Mouse (Mus musculus): ENCODE results near the gene Camta2. TPM values are rescaled to one million over a fixed set of nuclear protein-coding genes. Genes with fewer than 3 reads are reported as not detected.

Camta2 gene
- total and polyA plus RNA-seq, 3 experiments = 1.0 to 17.0 (median 4.9) TPM

DNA sequence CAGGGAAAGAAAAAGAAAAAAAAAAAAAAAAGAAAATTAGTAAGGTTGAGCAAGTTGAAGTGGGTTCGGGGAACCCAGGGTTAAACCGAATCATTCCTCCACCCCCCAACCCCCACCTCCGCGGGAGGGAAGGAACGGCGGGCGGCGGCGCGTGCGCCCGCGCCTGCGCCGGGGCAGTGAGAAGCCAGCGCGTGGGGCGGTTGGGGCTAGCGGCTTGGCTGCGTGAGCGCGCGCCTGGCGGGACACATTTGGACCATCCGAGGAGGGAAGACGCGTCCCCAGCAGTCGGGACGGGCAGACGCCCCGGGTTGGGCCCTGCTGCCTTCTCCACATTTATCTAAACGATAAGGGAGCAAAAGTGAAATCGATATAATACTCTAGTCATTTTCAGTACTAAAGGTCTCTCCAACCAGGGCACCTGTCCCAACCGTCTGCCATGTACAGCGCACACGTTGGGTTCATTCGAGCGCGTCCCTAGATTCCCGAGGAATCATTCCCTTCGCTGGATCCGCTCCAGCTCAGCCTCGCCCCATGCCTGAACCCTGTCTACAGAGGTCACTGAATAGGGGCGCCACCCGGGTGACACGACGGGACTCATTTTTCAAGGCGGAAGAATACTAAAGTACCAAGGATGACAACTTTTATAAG, 32.9 kb downstream of the Camta2 start (continued):
- TF ChIP-seq MAFK (IDR thresholded peaks at IDR 0.05; ENCODE audit: insufficient replicate concordance, low read length) = no peak; the same call in 1 of the 2 replicates
- TF ChIP-seq TBP (conservative IDR thresholded peaks at IDR 0.05; ENCODE audit: low read depth, low read length) = peak; percentile 57
- no peak for TF ChIP-seq SMC3 (IDR thresholded peaks at IDR 0.05; ENCODE audit: low read depth, low read length)
- TF ChIP-seq MAZ (IDR thresholded peaks at IDR 0.05; ENCODE audit: low read depth, low read length) = no peak; the same call in 1 of the 2 replicates
- peak; percentile 63 for TF ChIP-seq IRF4 (IDR thresholded peaks at IDR 0.05; ENCODE audit: low read depth, low read length)
- peak; percentile 87 for TF ChIP-seq MXI1 (IDR thresholded peaks at IDR 0.05; ENCODE audit: low read depth, low read length)
- TF ChIP-seq ZNF384 (IDR thresholded peaks at IDR 0.05; ENCODE audit: low read depth, low read length) = peak; percentile 5; the same call in 1 of the 2 replicates
- TF ChIP-seq CHD1 (IDR thresholded peaks at IDR 0.05; ENCODE audit: low read depth, low read length) = peak; percentile 95
- no peak; the same call in 1 of the 2 replicates for TF ChIP-seq ZKSCAN1 (IDR thresholded peaks at IDR 0.05; ENCODE audit: borderline replicate concordance, low read depth, low read length)
- peak; percentile 93 for TF ChIP-seq SIN3A (IDR thresholded peaks at IDR 0.05; ENCODE audit: low read length)
- no peak for TF ChIP-seq RAD21 (IDR thresholded peaks at IDR 0.05; ENCODE audit: low read depth, low read length)
- TF ChIP-seq E2F4 (IDR thresholded peaks at IDR 0.05; ENCODE audit: insufficient replicate concordance, low read depth, low read length) = peak; percentile 83; the same call in 1 of the 2 replicates
- TF ChIP-seq MAX (IDR thresholded peaks at IDR 0.05; ENCODE audit: low read length) = peak; percentile 79; the same call in 1 of the 2 replicates
- TF ChIP-seq TCF12 (IDR thresholded peaks at IDR 0.05; ENCODE audit: low read depth, low read length) = peak; percentile 87
- TF ChIP-seq CHD2 (IDR thresholded peaks at IDR 0.05; ENCODE audit: low read length) = no peak; the same call in none of the 2 replicates

DNA sequence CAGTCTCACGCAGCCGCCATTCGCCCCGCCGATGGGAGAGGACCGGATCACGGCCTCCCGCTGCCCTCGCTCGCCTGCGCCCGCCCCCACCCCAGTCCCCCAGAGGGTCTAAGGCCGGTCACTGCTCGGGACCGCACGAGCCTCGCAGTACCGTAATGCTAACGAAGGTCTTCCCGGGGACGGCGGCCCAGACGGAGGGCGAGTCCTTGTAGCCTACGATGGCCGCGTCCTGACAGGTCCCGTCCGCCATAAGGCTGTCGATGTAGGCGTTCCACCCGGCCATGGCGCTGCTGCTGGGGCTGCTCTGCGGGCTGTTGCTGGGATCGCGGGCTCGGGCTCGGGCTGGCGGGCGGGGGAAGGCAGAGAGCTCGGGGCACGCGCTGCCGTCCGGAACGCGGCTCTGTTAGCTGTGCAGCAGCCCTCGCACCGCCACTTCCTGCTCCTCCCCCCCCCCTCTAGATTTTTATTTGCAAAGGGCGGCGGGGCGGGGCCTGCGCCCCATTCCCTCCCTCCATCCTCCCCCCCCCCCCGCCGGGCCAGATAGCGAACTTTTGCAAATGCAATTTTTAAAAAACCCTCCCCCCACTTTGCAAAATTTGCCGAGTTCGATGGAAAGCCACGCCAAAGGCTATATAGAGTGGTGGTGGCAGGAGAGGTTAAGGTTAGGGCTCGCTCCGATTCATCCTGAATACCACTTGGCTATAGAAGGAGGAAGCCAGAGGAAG, 33.5 kb downstream of the Camta2 start, which contains the start of gene Pfn1:
Gene Pfn1 (minus strand): TSS at position 447 of the 725 bp plus-strand sequence.
- H3K27me3 ChIP-seq (replicated peaks) = no peaks in the 10 kb centered on the region
- H3K79me2 ChIP-seq (replicated peaks; ENCODE audit: control insufficient read depth, extremely low read depth, insufficient read depth, poor library complexity, severe bottlenecking) = peaks cover 50% of the 10 kb centered on the region
- peaks cover 32 to 48% of the 10 kb centered on the region in 2 experiments for H3K36me3 ChIP-seq (replicated peaks in 1 of 2; ENCODE audit: control insufficient read depth in 1 of 2, insufficient read depth in 1 of 2, low read length in 1 of 2)
- dilution Hi-C loops (cut with MboI; ENCODE audit: extremely low pct_ligation_motif_present, extremely low pct_unique_long_range_greater_than_20kb, low sequenced_read_pairs) (no loop called here), in situ Hi-C loops (cut with MboI; ENCODE audit: low pct_ligation_motif_present, low pct_unique_long_range_greater_than_20kb, low sequenced_read_pairs) (no loop called here)
- TF ChIP-seq POLR2A (IDR thresholded peaks at IDR 0.05; ENCODE audit: low read depth, low read length) = peak; percentile 94
- TF ChIP-seq USF2 (conservative IDR thresholded peaks at IDR 0.05; ENCODE audit: low read depth, low read length) = no peak
- TF ChIP-seq TBP (conservative IDR thresholded peaks at IDR 0.05; ENCODE audit: low read depth, low read length) = peak; percentile 74
- peak; percentile 94 for TF ChIP-seq NELFE (IDR thresholded peaks at IDR 0.05; ENCODE audit: low read depth, low read length)
- TF ChIP-seq UBTF (IDR thresholded peaks at IDR 0.05; ENCODE audit: low read depth, low read length) = peak; percentile 51; the same call in 1 of the 2 replicates
- peak; percentile 89 for TF ChIP-seq CHD2 (IDR thresholded peaks at IDR 0.05; ENCODE audit: low read length)
- peak; percentile 63; the same call in 1 of the 2 replicates for TF ChIP-seq ZMIZ1 (IDR thresholded peaks at IDR 0.05; ENCODE audit: low read depth, low read length)
- peak; percentile 93 for TF ChIP-seq TCF12 (IDR thresholded peaks at IDR 0.05; ENCODE audit: low read depth, low read length)
- TF ChIP-seq MXI1 (IDR thresholded peaks at IDR 0.05; ENCODE audit: low read depth, low read length) = no peak; the same call in 1 of the 2 replicates
- TF ChIP-seq POLR2AphosphoS2 (IDR thresholded peaks at IDR 0.05; ENCODE audit: low read depth, low read length) = no peak; the same call in 1 of the 2 replicates
- TF ChIP-seq ZNF384 (IDR thresholded peaks at IDR 0.05; ENCODE audit: low read depth, low read length) = peak; percentile 75
- TF ChIP-seq MAZ (IDR thresholded peaks at IDR 0.05; ENCODE audit: low read depth, low read length) = peak; percentile 99
- peak; percentile 11; the same call in 1 of the 2 replicates for TF ChIP-seq MEF2A (IDR thresholded peaks at IDR 0.05; ENCODE audit: borderline replicate concordance, low read depth, low read length)
- no peak for TF ChIP-seq ZKSCAN1 (IDR thresholded peaks at IDR 0.05; ENCODE audit: borderline replicate concordance, low read depth, low read length)
- no peak for TF ChIP-seq USF1 (IDR thresholded peaks at IDR 0.05; ENCODE audit: low read depth, low read length)
- peak; percentile 89 for TF ChIP-seq ELF1 (IDR thresholded peaks at IDR 0.05; ENCODE audit: low read depth, low read length)
- TF ChIP-seq NRF1 (IDR thresholded peaks at IDR 0.05; ENCODE audit: low read depth, low read length) = no peak
- H3K9ac ChIP-seq (ENCODE audit: insufficient read depth, low read depth) = peak within 1 kb of the TSS; percentile 99
- peak within 1 kb of the TSS; percentile 74 to 99 (median 78) for H3K4me3 ChIP-seq (replicated peaks in 1 of 3; ENCODE audit: low read depth in 2 of 3, low read length in 2 of 3, poor library complexity in 1 of 3)
- peak; percentile 95 for DNase-seq (ENCODE audit: extremely low read depth)
- no peaks in the 10 kb centered on the region for H3K9me3 ChIP-seq (replicated peaks; ENCODE audit: low read length)
- H3K4me2 ChIP-seq (ENCODE audit: insufficient read depth, low read depth, poor library complexity, severe bottlenecking) = peak within 1 kb of the TSS; percentile 87
- H3K4me1 ChIP-seq (ENCODE audit: control insufficient read depth in 1 of 2, insufficient read depth in 2 of 2) = peaks cover 19 to 57% of the 10 kb centered on the region in 2 experiments
- peak within 1 kb of the TSS; percentile 96 for H3K27ac ChIP-seq (ENCODE audit: insufficient read depth, low read depth)

Data from CH12.LX (cell line).